Mouse (Mus musculus) MEL-GATA-1-ER (cell line): ENCODE measurements around the gene Rpl23a.
A peak's percentile ranks its signal among the peaks of the same experiment; 100 is the strongest.
"Not testable (repeated sequence)": the region's sequence is repeated elsewhere in the genome, so short reads cannot be mapped to it uniquely, and the experiment has no call there.

Experiments
- DNase-seq: peaks from one replicate; pipeline ENCODE4 v3.0.0-alpha.2; 2012; ENCODE audit warnings: low read depth; ENCODE audit errors: extremely low read depth

Gene Rpl23a

DNA sequence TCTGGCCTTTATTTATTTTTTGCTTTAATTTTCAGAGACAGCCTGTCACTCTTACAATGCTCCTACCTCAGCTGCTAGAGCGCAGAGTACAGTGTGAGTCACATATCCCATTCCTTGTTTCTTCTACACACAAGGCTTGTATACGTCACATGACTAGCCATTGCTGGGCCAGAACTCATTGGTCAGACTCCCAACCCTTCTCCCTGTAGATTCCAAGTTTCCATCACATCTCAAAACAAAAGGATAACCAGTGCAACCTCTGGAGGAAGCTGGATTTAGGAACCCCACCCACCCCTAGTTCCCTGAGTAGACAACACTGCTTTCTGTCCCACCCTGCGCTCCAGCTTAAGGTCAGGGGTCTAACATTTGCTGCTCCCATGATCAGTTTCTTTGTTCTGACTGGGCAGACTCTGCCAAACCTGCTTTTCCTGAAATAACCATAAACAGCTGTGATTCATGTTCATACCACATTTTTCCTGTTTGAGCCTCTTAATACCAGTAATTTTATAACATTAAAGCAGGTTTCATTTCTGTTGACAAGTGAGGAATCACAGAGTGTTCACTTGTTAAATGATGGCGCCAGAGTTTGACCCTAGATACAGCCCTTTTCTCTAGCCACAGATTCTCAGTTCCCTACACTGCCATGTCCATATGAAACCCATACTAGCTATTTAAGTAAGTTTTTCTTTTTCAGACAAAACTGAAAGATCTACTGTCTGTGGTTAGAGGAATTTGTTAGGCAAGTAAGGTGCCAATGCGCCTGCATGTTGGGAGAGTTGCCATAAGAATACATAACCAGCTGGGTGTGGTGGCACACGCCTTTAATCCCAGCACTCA, 36.5 kb downstream of the Rpl23a start:
- DNase-seq = no peak

DNA sequence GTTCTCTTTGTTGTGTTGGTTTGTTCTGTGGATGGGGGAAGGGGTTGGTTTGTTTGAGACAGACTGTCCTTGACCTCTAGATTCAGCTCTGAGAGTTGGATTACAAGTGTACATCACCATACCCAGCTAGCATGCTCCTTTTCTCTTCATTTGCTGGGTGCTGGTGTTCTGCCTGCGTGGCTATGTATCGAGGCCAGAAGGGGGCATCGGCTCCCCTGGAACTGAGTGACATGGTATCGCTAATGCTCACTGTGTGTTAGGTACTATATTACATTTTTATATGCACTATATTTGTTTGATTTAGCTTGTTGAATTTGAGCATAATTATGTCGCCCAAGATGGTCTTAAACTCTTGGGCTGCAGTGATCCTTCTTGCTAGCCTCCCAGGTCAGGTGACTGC, 37.2 kb downstream of the Rpl23a start:
- no peak for DNase-seq

DNA sequence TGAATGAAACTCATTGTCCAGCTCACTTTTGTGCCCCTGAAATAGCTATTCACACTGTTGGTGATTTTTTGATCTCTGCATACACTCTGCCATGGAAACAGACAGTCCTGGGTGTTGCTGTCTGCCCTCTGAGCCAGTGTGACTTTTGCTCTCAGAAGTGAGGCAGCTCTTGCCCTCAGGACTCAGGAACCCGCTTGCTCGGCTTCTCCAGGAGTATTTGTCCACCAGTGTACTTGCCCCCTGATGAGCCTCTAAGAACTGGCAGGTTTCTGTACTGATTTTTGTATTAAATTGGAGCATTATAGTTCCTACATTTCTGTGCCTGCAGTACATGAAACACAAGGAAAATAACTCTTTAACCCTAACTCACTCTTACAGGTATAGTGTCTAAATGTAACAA, 39.9 kb downstream of the Rpl23a start:
- DNase-seq = no peak

DNA sequence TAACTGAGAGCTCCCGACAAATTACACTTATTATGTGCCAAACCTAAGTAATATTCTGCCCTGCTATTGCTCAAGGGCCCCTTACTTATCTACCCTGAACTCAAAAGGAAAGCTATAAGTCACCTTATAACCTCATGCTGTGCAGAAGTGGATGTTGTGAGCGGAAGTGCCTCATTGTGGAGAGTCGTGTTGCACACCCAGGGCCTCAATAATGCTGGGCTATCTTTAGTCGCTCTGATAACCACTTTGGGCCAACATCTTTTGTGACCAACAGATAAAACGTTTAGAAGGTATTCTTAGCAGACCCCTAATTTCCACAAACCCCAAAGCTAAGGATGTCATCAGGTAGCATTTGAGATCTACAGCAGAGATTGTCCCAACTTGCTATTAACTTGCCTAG, 42.7 kb downstream of the Rpl23a start:
- no peak for DNase-seq

DNA sequence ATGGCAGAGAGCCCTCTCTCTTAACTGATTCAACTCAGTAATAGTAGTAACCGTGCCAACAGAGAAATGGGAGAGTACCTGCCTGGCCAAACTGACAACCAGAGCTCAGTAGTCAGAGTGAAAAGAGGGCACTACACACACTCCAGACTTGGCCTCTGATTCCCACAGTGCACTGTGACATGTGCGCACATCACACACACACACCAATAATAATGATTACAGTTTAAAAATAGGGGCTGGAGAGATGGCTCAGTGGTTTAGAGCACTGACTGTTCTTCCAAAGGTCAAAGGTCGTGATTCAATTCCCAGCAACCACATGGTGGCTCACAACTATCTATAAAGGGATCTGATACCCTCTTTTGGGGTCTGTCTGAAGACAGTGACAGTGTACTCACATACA, 45.4 kb downstream of the Rpl23a start:
- no peak for DNase-seq

DNA sequence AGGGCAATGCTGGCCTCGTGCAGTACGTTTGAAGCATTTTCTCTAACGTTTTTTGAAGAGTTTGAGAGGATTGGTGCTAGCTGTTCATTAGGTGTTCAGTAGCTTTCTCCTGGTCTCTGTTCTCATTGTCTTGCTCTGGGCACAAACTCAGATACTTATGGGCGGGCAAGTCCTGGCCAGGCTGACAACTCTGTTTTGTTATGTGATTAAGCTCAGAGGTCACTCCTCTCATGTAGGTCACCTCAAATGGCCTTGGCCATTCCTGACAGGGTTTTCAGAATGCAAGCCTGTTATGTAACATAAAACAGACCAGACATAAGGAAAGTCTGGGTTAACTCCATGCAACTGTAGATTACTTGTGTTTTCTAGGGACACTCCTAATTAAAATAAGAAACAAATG, 45.8 kb downstream of the Rpl23a start:
- DNase-seq = no peak

DNA sequence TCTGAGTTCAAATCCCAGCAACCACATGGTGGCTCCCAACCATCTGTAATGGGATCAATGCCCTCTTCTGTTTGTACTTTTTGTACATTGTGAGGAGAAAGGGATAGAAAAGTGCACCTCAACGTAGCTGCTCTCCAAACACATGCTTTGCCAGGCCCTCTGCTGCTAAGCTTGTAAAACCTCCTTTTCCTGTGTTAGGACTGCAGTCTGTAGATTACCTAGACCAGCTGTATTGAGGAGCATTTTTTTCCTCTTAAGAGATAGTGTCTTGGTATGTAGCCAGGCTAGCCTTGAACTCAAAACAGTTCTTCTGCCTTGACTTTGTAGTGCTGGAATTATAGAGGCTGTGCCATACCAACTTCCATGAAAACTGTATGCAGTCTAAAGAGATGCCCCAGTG, 47.3 kb downstream of the Rpl23a start:
- DNase-seq = peak; percentile 36

DNA sequence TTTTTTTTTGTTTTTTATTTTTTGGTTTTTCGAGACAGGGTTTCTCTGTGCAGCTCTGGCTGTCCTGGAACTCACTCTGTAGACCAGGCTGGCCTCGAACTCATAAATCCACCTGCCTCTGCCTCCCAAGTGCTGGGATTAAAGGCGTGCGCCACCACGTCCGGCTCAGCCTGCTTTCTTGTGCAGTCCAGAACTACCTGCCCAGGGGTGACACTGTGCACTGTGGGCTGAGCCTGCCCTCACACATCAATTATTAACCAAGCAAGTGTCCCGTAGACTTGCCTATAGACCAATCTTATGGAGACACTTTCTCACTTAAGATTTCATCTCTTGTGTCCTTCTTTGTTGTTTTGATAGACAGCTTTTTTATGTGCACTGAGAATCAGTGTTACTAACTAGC, 48.1 kb downstream of the Rpl23a start:
- not testable (repeated sequence) for DNase-seq

DNA sequence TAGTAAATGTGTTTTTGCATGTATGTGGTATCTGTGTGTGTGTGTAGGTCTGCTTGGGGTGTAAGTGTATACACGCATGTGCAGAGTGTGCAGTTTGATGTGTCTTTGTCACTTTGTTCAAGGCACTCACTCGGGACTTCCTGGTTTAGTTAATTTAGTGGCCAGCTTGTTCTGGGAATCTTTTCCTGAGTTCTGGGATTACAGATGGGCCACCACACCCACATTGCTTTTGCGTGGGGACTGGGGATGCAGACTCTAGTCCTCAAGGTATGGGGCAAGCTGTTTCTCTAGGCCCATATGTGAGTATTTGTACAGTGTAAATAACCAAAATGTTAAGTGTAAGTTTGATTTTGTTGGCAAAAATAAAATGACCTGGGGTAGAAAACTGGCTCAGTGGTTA, 49.0 kb downstream of the Rpl23a start:
- DNase-seq = no peak

DNA sequence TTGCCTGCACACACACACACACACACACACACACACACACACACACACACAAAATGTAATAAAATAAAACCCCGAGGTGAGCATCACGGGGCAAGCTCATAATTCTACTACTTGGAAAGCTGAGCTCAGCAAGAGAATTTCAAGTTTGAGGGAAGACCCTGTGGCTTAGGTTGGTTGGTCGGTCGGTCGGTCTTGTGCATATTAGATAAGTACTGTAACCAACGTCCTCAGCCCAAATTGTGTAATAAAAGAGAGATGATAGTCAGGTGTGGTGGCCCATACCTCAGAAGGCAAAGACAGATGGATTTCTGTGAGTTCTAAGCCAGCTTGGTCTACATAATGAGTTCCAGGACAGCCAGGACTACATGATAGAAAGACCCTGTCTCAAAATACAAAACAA, 49.5 kb downstream of the Rpl23a start:
- no peak for DNase-seq
